Mouse (Mus musculus) liver, adult 2 months (tissue): Measurements from ENCODE around the gene Eef2k. TPM values are rescaled to one million over a fixed set of nuclear protein-coding genes. Genes with fewer than 3 reads are reported as not detected.

Experiments
- DNase-seq: peaks from one replicate; pipeline ENCODE4 v3.0.0-alpha.2; 2011; ENCODE audit warnings: low read depth, low spot score; ENCODE audit errors: extremely low read depth
- H3K27ac ChIP-seq: fragments of 200-500 bp; replicated peaks from 2 replicates; pipeline ENCODE4 v1.5.1; 2012; ENCODE audit warnings: low read depth, mild to moderate bottlenecking, control low read depth, inconsistent platforms, low read length; ENCODE audit not compliant: insufficient read depth
- H3K27me3 ChIP-seq: fragments of 200-500 bp; 2 replicates; pipeline ENCODE4 v1.6.1; 2012; ENCODE audit warnings: mild to moderate bottlenecking, moderate library complexity, low read length, inconsistent platforms; ENCODE audit not compliant: control insufficient read depth, insufficient read depth
- H3K36me3 ChIP-seq: fragments of 200-500 bp; 2 replicates; pipeline ENCODE4 v1.6.1; 2012; ENCODE audit warnings: low read length, inconsistent platforms; ENCODE audit not compliant: control insufficient read depth, insufficient read depth
- H3K4me1 ChIP-seq: fragments of 200-500 bp; 2 replicates; pipeline ENCODE4 v1.6.1; 2011; ENCODE audit warnings: low read length; ENCODE audit not compliant: control insufficient read depth, insufficient read depth
- H3K4me3 ChIP-seq: fragments of 200-500 bp; 2 replicates; pipeline ENCODE4 v1.5.1; 2011; ENCODE audit warnings: low read depth, mild to moderate bottlenecking, control low read depth, low read length, moderate library complexity; ENCODE audit not compliant: insufficient read depth
- H3K79me2 ChIP-seq: fragments of 200-500 bp; 2 replicates; pipeline ENCODE4 v1.6.1; 2012; ENCODE audit warnings: inconsistent platforms, mild to moderate bottlenecking, low read length, moderate library complexity; ENCODE audit not compliant: control insufficient read depth, insufficient read depth
- H3K9ac ChIP-seq: fragments of 200-500 bp; 2 replicates; pipeline ENCODE4 v1.6.1; 2012; ENCODE audit warnings: low read depth, mild to moderate bottlenecking, control low read depth, inconsistent platforms, low read length
- CTCF ChIP-seq: fragments of 200-500 bp; IDR thresholded peaks from 2 replicates; pipeline ENCODE4 v1.5.1; 2011; ENCODE audit warnings: low read depth, low read length, control low read depth
- POLR2A ChIP-seq: fragments of 200-500 bp; IDR thresholded peaks from 2 replicates; pipeline ENCODE4 v1.6.1; 2011; ENCODE audit warnings: low read length, control low read depth; ENCODE audit not compliant: insufficient read depth; ENCODE audit errors: extremely low read depth
- WGBS: fragments of 180-500 bp; shearing (Covaris S2); methylation state at CpG from one replicate; pipeline ENCODE4 v1.1.7; 2018; 5-methylcytosine and 5-hydroxymethylcytosine counted together
- polyA plus RNA-seq: library from polyadenylated mRNA; depleted of rRNA; stranded (reverse); fragments of >200 nt; gene quantifications from 2 replicates; pipeline ENCODE4 v1.2.3, GENCODE M21; 2012
- total RNA-seq: library from RNA; depleted of rRNA; stranded (reverse); fragments of >200 nt; gene quantifications from 2 replicates; pipeline ENCODE4 v1.2.3, GENCODE M21; 2014

Eef2k gene
- total and polyA plus RNA-seq, 2 experiments = 6.5 to 7.4 TPM

DNA sequence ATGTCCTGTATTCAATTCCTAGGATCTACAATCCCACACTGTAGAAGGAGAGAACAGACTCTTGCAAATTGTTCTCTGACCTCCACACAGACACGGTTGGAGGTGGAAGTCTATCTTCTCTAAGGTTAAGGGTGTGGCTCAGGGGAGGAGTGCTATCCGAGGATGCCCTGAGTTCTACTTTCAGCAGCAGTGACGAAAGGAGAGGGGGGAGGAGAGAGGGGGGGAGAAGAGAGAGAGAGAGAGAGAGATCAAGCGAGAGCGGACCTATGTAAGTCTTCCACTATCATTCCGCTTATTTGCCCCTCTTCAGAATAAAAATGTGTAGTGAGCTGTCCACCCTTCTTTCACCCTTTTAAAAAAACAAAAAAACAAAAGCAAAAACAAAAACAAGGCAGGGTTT, 8.2 kb upstream of the Eef2k start:
- TF ChIP-seq CTCF (no peak), POLR2A (no peak)
- H3K4me1 ChIP-seq = peaks cover 8% of the 10 kb centered on the region; the same call in 1 of the 2 replicates
- H3K4me3 ChIP-seq = no peak overlapping the region
- H3K27me3 ChIP-seq = no peaks in the 10 kb centered on the region
- no peak for DNase-seq
- no peak overlapping the region for H3K27ac ChIP-seq
- H3K9ac ChIP-seq = no peak overlapping the region
- no peaks in the 10 kb centered on the region for H3K79me2 ChIP-seq
- 51% methylated on average over 6 of the region's 6 CpGs for WGBS
- no peaks in the 10 kb centered on the region for H3K36me3 ChIP-seq

DNA sequence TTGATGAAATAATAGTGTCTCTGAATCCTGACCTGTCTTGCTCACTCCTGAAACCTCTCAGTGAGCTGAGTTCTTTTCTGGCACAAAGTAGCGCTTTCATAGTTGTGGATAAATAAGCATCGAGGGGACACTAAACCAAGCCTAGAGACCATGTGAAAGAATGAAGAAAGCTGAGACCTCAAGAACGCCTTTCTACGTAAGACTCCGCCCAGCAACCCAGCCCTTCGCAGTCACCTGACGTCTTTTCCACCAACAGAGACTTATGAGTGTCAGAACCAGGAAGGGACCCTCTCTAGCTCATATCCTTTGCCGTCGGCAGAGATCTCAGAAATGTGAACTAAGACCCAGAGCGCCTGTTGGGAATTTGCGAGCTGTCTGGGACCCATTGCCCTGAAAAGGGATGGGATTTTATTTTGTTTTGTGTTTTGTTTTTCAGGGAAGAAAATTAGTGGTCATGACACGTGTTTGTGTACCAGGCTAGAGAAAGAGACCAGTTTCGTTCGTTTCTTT, 7.7 kb upstream of the Eef2k start:
- peak; percentile 80 for DNase-seq
- 4% methylated on average over 14 of the region's 14 CpGs for WGBS

DNA sequence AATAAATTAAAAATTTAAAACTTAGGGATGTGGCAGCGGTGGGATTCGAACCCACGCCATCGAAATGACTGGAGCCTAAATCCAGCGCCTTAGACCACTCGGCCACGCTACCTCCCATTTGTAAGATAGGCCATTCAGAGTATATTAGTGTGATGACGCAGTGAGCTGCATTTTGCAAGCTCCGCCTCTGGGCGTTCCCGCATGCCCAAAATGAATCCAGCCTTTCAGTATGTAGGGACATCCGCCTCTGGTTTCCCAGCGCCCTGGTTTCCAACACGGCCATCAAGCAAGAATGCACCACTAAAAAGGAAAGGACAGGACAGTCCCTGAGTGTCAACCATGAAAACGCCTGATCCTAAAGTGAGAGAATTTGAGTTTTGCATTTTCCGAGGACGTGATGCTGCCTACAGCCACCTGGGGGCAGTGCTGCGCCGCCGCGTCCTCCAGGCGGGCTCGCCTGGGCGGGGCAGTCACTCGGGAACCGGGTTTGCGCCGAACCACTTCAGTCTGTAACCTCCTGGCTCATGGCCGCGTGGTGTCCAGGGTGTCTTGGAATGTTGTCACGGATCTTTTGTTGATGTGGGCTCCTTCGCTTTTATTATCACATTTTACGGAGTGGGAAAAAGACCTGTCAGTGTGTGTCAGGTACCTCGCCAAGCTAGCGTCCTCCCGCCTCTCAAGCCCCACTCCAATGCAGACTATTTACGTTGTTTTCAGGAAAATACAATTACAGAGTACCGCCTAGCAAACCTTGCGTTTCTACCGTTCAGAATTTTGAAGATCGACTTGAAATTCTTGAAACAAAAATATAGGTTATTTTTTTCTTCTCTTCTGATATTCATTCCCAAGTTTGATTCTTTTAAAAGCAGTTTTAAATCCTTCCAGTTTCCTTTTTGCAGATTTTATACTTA, 6.9 kb upstream of the Eef2k start:
- peak overlapping the region; percentile 46 for H3K27ac ChIP-seq
- H3K4me1 ChIP-seq = peaks cover 4% of the 10 kb centered on the region; the same call in 1 of the 2 replicates
- under 1% methylated on average over 41 of the region's 41 CpGs for WGBS
- H3K4me3 ChIP-seq = peak overlapping the region; percentile 71
- no peaks in the 10 kb centered on the region for H3K79me2 ChIP-seq
- no peaks in the 10 kb centered on the region for H3K27me3 ChIP-seq
- TF ChIP-seq CTCF = peak; percentile 95
- TF ChIP-seq POLR2A = no peak
- peak overlapping the region; percentile 64 for H3K9ac ChIP-seq
- peak; percentile 85 for DNase-seq
- no peaks in the 10 kb centered on the region for H3K36me3 ChIP-seq

More for the DNA sequence above, 7.7 kb upstream of the Eef2k start:
- Histone ChIP-seq H3K4me3 (peak overlapping the region; percentile 54), H3K27ac (peak overlapping the region; percentile 40), H3K79me2 (no peaks in the 10 kb centered on the region), H3K27me3 (no peaks in the 10 kb centered on the region), H3K9ac (peak overlapping the region; percentile 44; the same call in 1 of the 2 replicates), H3K36me3 (no peaks in the 10 kb centered on the region), H3K4me1 (peaks cover 8% of the 10 kb centered on the region; the same call in 1 of the 2 replicates)
- TF ChIP-seq CTCF (no peak), POLR2A (no peak)

DNA sequence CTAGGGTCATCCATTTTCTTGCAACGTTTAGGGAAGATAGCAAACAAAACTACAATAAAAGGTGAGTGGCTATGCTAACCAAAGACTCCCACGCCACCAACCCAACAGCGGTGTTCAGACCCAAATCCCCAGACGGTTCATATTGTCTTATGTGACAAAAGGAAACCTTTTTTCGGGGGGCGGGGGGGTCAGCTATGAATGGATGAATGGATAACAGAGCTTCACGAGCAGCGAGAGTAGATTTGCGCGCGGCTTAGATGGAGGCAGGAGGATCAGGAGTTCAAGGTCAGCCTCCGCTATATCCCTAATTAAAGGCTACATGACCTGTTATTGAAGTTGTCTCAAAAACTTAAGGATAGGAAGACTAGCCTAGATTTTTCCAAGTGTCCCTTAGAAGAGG, 6.3 kb upstream of the Eef2k start:
- no peaks in the 10 kb centered on the region for H3K79me2 ChIP-seq
- H3K9ac ChIP-seq = no peak overlapping the region
- H3K4me3 ChIP-seq = no peak overlapping the region
- no peaks in the 10 kb centered on the region for H3K36me3 ChIP-seq
- H3K27me3 ChIP-seq = no peaks in the 10 kb centered on the region
- TF ChIP-seq CTCF (no peak), POLR2A (no peak)
- 10% methylated on average over 12 of the region's 12 CpGs for WGBS
- peaks cover 1% of the 10 kb centered on the region; the same call in 1 of the 2 replicates for H3K4me1 ChIP-seq
- H3K27ac ChIP-seq = no peak overlapping the region
- peak; percentile 24 for DNase-seq

- H3K79me2 ChIP-seq = no peaks in the 10 kb centered on the region
- 72% methylated on average over 5 of the region's 5 CpGs for WGBS
- DNase-seq = no peak
- no peak for TF ChIP-seq POLR2A
- no peak for TF ChIP-seq CTCF
- no peaks in the 10 kb centered on the region for H3K27me3 ChIP-seq
- H3K36me3 ChIP-seq = no peaks in the 10 kb centered on the region
- no peaks in the 10 kb centered on the region for H3K4me1 ChIP-seq
- no peak overlapping the region for H3K9ac ChIP-seq
- H3K4me3 ChIP-seq = no peak overlapping the region
- no peak overlapping the region for H3K27ac ChIP-seq
Measured at GRCm38 (mm10) chr7:120838436-120839160, 4.0 kb upstream of the Eef2k start.
